Mouse (Mus musculus) thymus, postnatal 25 days (tissue): ENCODE data around the gene Gm12888.
"Not testable (repeated sequence)": the region's sequence is repeated elsewhere in the genome, so short reads cannot be mapped to it uniquely, and the experiment has no call there.

ENCODE experiments used
- DNase-seq: peaks from one replicate; pipeline ENCODE4 v3.0.0; 2022

Gene Gm12888

DNA sequence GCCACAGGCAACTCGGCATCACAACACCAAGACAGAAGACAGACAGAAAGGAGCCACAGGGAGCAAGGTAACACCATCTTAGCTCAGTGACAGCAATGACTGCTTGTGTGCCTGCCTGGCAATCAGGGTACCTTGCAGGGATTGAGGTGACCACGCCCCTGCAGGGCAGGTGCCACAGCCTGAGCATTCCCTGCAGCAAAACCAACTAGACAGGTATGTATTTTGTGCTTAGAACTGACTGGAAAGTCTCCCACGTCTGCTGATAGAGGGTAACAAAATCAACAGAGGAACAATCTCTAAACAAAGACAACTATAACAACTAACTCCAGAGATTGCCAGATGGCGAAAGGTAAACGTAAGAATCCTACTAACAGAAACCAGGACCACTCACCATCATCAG lies at the start of gene Gm12888:
TSS of gene Gm12888 (minus strand) at position 101 of the 400 bp plus-strand sequence.
- DNase-seq: not testable (repeated sequence)
